Mouse (Mus musculus): Measurements from ENCODE around the gene Lbx1. TPM values are rescaled to one million over a fixed set of nuclear protein-coding genes. Genes with fewer than 3 reads are reported as not detected.
A peak's percentile ranks its signal among the peaks of the same experiment; 100 is the strongest.

Gene Lbx1
- polyA plus RNA-seq, 1 experiment from 2014 or later = 16.9 TPM

GRCm38 (mm10) chr19:45242348-45243263, 7.0 kb upstream of the Lbx1 start:
- peak overlapping the region; percentile 5 for H3K4me3 ChIP-seq (replicated peaks)
- 0 out of 2 replicates have a peak overlapping the region, but pooled peaks have one; percentile 20 for H3K9ac ChIP-seq (replicated peaks)
- H3K27me3 ChIP-seq (replicated peaks) = peaks cover 71% of the 10 kb centered on the region
- no peaks in the 10 kb centered on the region for H3K36me3 ChIP-seq
- peaks cover 45% of the 10 kb centered on the region for H3K4me1 ChIP-seq
- no peak for ATAC-seq (ENCODE audit: low FRiP score)
- H3K9me3 ChIP-seq (replicated peaks) = no peaks in the 10 kb centered on the region
- no peak overlapping the region for H3K27ac ChIP-seq (replicated peaks)
- WGBS = 3% methylated on average over 23 of the region's 23 CpGs
- peak overlapping the region; percentile 42 for H3K4me2 ChIP-seq

DNA sequence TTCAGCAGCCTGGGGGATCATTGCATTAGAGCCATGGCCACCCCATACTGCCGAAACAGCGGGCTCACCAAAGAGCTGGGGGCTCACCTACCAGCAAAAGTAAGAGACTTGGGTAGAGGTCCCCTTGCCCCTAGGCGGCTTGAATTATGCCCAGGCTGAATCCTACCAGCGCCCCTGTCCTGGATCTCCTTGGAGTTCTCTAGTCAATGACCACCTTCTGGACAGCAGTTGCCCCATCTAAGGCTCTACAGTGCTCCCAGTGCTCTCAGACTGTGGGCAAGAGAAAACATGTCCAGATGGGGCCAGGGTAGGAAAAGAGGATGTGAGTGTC, 6.4 kb upstream of the Lbx1 start:
- peaks cover 47% of the 10 kb centered on the region for H3K4me1 ChIP-seq
- H3K36me3 ChIP-seq = no peaks in the 10 kb centered on the region
- no peaks in the 10 kb centered on the region for H3K9me3 ChIP-seq (replicated peaks)
- WGBS = 9% methylated on average over 4 of the region's 4 CpGs
- H3K9ac ChIP-seq (replicated peaks) = no peak overlapping the region
- H3K4me2 ChIP-seq = peak overlapping the region; percentile 42
- no peak overlapping the region for H3K27ac ChIP-seq (replicated peaks)
- peaks cover 73% of the 10 kb centered on the region for H3K27me3 ChIP-seq (replicated peaks)
- H3K4me3 ChIP-seq (replicated peaks) = no peak overlapping the region; the same call in 1 of the 2 replicates
- ATAC-seq (ENCODE audit: low FRiP score) = no peak

- peaks cover 62% of the 10 kb centered on the region for H3K4me1 ChIP-seq
- H3K36me3 ChIP-seq = no peaks in the 10 kb centered on the region
- H3K27ac ChIP-seq (replicated peaks) = no peak overlapping the region
- no peak overlapping the region for H3K9ac ChIP-seq (replicated peaks)
- no peak for ATAC-seq (ENCODE audit: low FRiP score)
- H3K27me3 ChIP-seq (replicated peaks) = peaks cover 70% of the 10 kb centered on the region
- WGBS = 11% methylated on average over 2 of the region's 2 CpGs
- H3K4me3 ChIP-seq (replicated peaks) = no peak overlapping the region
- no peaks in the 10 kb centered on the region for H3K9me3 ChIP-seq (replicated peaks)
- H3K4me2 ChIP-seq = no peak overlapping the region
Measured at GRCm38 (mm10) chr19:45240026-45240425, 4.4 kb upstream of the Lbx1 start.

DNA sequence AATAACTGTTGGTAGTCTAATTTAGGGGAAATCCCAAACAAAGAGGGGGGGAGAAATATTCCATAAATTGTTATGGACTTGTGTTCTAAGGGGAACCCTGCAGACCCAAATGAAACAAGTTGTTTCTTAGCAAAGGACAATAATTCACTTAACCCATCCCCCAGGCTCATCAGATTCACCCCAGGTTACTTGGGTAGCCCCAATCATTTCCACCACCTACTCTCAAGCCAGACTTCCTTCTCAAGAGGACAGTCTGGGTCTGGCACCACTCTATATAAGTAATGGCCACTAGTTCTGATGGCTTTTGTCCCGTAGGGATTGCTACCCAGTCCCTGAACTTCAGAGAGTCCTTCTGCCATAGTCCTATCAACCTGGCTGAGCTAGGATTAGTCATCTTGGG, 3.6 kb upstream of the Lbx1 start:
- H3K4me2 ChIP-seq = peak overlapping the region; percentile 66
- H3K4me3 ChIP-seq (replicated peaks) = no peak overlapping the region
- no peak for ATAC-seq (ENCODE audit: low FRiP score)
- no peaks in the 10 kb centered on the region for H3K9me3 ChIP-seq (replicated peaks)
- no peak overlapping the region for H3K27ac ChIP-seq (replicated peaks)
- WGBS = 7% methylated on average over 1 of the region's 1 CpGs
- H3K36me3 ChIP-seq = no peaks in the 10 kb centered on the region
- peaks cover 67% of the 10 kb centered on the region for H3K4me1 ChIP-seq
- no peak overlapping the region for H3K9ac ChIP-seq (replicated peaks)
- peaks cover 74% of the 10 kb centered on the region for H3K27me3 ChIP-seq (replicated peaks)

- peaks cover 61% of the 10 kb centered on the region for H3K27me3 ChIP-seq (replicated peaks)
- 5% methylated on average over 3 of the region's 3 CpGs for WGBS
- H3K4me2 ChIP-seq = peak overlapping the region; percentile 66
- no peaks in the 10 kb centered on the region for H3K36me3 ChIP-seq
- peak overlapping the region; percentile 72 for H3K9ac ChIP-seq (replicated peaks)
- H3K9me3 ChIP-seq (replicated peaks) = no peaks in the 10 kb centered on the region
- H3K4me3 ChIP-seq (replicated peaks) = peak overlapping the region; percentile 57
- H3K27ac ChIP-seq (replicated peaks) = peak overlapping the region; percentile 96
- no peak for ATAC-seq (ENCODE audit: low FRiP score)
- peaks cover 60% of the 10 kb centered on the region for H3K4me1 ChIP-seq
Measured at GRCm38 (mm10) chr19:45237665-45238209, 2.1 kb upstream of the Lbx1 start.

DNA sequence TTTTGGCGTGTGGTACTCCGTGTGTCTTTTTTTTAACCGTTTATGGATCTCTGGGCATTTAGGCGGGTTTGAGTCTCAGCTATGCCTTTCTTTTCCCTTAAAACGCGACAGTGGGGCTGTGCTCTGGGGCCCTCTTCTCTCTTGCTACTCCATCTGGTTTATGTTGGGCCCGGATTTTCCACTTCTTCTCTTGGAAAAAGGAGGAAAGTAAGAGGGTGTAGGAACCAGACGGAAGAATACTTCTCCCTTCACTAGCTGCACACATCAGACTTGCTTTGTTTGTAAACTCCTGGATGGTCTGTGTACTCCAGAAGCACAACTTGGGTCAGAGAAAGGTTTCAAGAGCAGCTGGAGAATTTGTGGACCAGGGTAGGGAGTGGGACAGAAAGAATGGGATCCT, 1.5 kb upstream of the Lbx1 start:
- H3K4me3 ChIP-seq (replicated peaks) = peak overlapping the region; percentile 57
- no peak for ATAC-seq (ENCODE audit: low FRiP score)
- H3K27me3 ChIP-seq (replicated peaks) = peaks cover 55% of the 10 kb centered on the region
- WGBS = 2% methylated on average over 8 of the region's 8 CpGs
- H3K36me3 ChIP-seq = no peaks in the 10 kb centered on the region
- H3K9me3 ChIP-seq (replicated peaks) = no peaks in the 10 kb centered on the region
- H3K27ac ChIP-seq (replicated peaks) = peak overlapping the region; percentile 96
- peaks cover 54% of the 10 kb centered on the region for H3K4me1 ChIP-seq
- peak overlapping the region; percentile 66 for H3K4me2 ChIP-seq
- H3K9ac ChIP-seq (replicated peaks) = peak overlapping the region; percentile 72

- WGBS = under 1% methylated on average over 37 of the region's 39 CpGs
- H3K36me3 ChIP-seq = no peaks in the 10 kb centered on the region
- peak overlapping the region; percentile 96 for H3K27ac ChIP-seq (replicated peaks)
- peak overlapping the region; percentile 72 for H3K9ac ChIP-seq (replicated peaks)
- H3K4me1 ChIP-seq = peaks cover 54% of the 10 kb centered on the region
- ATAC-seq (ENCODE audit: low FRiP score) = peak; percentile 55
- peak overlapping the region; percentile 57 for H3K4me3 ChIP-seq (replicated peaks)
- H3K27me3 ChIP-seq (replicated peaks) = peaks cover 55% of the 10 kb centered on the region
- H3K9me3 ChIP-seq (replicated peaks) = no peaks in the 10 kb centered on the region
- peak overlapping the region; percentile 66 for H3K4me2 ChIP-seq
Measured at GRCm38 (mm10) chr19:45236363-45236942, 841 bp upstream of the Lbx1 start.

DNA sequence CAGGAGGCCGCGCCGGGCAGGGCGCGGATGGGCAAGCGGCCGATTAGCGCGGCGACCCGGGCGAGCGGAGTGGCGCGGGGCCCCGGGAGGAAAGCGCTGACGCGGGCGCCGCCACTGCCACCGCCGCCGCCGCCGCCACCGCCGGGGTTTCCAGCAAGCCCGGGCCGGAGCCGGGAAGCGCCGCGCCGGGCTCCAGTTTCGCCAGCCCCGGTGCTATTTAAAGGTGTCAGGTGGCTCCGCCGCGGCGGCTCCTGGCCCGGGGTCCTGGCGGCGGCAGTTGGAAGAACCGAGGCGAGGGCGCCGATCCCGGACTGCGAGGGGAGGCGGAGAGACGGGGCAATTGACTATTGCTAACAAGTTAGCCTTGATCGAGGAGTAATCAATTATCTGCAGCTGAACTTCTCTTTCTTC, 276 bp downstream of the Lbx1 start:
- Histone ChIP-seq H3K4me2 (peak overlapping the region; percentile 66), H3K27me3 (replicated peaks) (peaks cover 49% of the 10 kb centered on the region), H3K4me1 (peaks cover 53% of the 10 kb centered on the region), H3K4me3 (replicated peaks) (peak overlapping the region; percentile 57), H3K9me3 (replicated peaks) (no peaks in the 10 kb centered on the region), H3K36me3 (no peaks in the 10 kb centered on the region), H3K9ac (replicated peaks) (peak overlapping the region; percentile 72), H3K27ac (replicated peaks) (peak overlapping the region; percentile 96)
- no peak for ATAC-seq (ENCODE audit: low FRiP score)
- under 1% methylated on average over 38 of the region's 53 CpGs for WGBS

GRCm38 (mm10) chr19:45234771-45235231, 811 bp downstream of the Lbx1 start:
- H3K4me1 ChIP-seq = peaks cover 55% of the 10 kb centered on the region
- H3K9ac ChIP-seq (replicated peaks) = peak overlapping the region; percentile 72
- H3K36me3 ChIP-seq = no peaks in the 10 kb centered on the region
- peak overlapping the region; percentile 66 for H3K4me2 ChIP-seq
- peak overlapping the region; percentile 57 for H3K4me3 ChIP-seq (replicated peaks)
- no peak for ATAC-seq (ENCODE audit: low FRiP score)
- under 1% methylated on average over 41 of the region's 42 CpGs for WGBS
- peak overlapping the region; percentile 96 for H3K27ac ChIP-seq (replicated peaks)
- H3K27me3 ChIP-seq (replicated peaks) = peaks cover 47% of the 10 kb centered on the region
- H3K9me3 ChIP-seq (replicated peaks) = no peaks in the 10 kb centered on the region

DNA sequence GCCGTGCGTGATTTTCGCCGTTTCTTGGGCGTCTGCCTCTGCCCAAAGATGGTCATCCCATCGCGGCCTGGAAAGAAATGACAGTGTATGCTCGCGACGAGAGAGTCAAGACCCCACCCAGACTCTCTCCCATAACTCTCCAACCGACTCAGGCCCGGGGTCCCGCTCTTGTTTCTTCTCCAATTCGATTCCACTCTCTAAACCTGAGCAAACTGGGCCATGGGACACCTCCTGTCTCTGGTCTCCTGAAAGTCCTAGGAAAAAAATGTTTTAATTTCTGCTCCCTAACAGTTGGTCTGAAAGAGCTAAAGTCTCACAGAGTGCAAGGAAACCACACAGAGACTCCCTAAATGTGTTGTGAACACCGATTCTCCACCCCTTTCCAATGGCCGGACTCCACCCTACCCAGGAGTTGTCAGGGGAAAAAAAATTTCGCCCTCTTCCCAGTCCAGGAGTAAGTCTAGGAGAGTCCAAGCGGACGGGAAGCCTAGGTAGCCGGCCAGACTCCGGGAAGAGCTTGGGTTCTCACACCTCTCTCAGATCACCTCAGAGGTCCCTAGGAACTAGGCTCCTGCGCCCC, 1.3 kb downstream of the Lbx1 start:
- Histone ChIP-seq H3K27me3 (replicated peaks) (peaks cover 43% of the 10 kb centered on the region), H3K9me3 (replicated peaks) (no peaks in the 10 kb centered on the region), H3K36me3 (no peaks in the 10 kb centered on the region), H3K4me1 (peaks cover 60% of the 10 kb centered on the region), H3K27ac (replicated peaks) (peak overlapping the region; percentile 96), H3K9ac (replicated peaks) (peak overlapping the region; percentile 72), H3K4me2 (peak overlapping the region; percentile 66), H3K4me3 (replicated peaks) (peak overlapping the region; percentile 57)
- ATAC-seq (ENCODE audit: low FRiP score) = no peak
- under 1% methylated on average over 22 of the region's 22 CpGs for WGBS

DNA sequence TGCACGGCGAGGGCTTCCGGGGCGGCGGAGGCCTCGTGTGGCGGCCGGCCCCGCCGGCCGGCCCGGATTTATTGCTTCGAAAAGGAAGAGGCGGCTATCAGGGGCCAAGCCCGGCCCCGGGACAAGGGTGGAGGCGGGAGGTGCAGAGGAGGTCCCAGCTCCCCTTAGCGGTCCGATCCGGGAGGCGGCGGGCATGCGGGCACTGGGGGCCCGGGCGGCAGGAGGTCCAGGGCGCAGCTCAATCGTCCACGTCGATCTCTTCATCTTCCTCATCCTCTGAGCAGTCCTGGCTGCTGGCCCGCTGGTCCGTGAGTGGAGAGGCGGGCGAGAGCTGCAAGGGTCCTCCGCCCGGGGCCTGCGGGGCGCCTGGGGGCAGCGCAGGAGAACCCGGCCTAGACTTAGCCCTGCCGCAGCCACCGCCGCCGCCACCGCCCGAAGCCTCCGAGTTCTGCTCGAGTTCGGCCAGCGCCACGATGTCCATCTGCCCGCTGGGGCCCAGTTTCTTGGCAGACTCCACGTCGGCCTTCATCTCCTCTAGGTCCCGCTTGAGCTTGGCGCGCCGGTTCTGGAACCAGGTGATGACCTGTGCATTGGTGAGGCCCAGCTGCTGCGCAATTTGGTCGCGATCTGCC, 2.0 kb downstream of the Lbx1 start:
- no peaks in the 10 kb centered on the region for H3K36me3 ChIP-seq
- peak overlapping the region; percentile 66 for H3K4me2 ChIP-seq
- peak overlapping the region; percentile 72 for H3K9ac ChIP-seq (replicated peaks)
- no peaks in the 10 kb centered on the region for H3K9me3 ChIP-seq (replicated peaks)
- WGBS = under 1% methylated on average over 55 of the region's 60 CpGs
- peaks cover 66% of the 10 kb centered on the region for H3K4me1 ChIP-seq
- H3K27me3 ChIP-seq (replicated peaks) = peaks cover 39% of the 10 kb centered on the region
- ATAC-seq (ENCODE audit: low FRiP score) = no peak
- peak overlapping the region; percentile 57 for H3K4me3 ChIP-seq (replicated peaks)
- H3K27ac ChIP-seq (replicated peaks) = peak overlapping the region; percentile 96
